Mouse (Mus musculus) adrenal gland, adult 2 months (tissue): ENCODE measurements around the gene Kdm2b. TPM values are rescaled to one million over a fixed set of nuclear protein-coding genes. Genes with fewer than 3 reads are reported as not detected.

ENCODE experiments used
- DNase-seq: peaks from one replicate; pipeline ENCODE4 v3.0.0; 2021
- polyA plus RNA-seq: library from polyadenylated mRNA; depleted of rRNA; stranded (reverse); fragments of >200 nt; gene quantifications from 2 replicates; pipeline ENCODE4 v1.2.3, GENCODE M21; 2012
- total RNA-seq, 2 experiments: library from RNA; stranded (reverse); gene quantifications; 2 replicates each; pipeline ENCODE4 v1.2.3; 2021

Gene Kdm2b
- total and polyA plus RNA-seq, 3 experiments: 12.5 to 15.0 (median 13.5) TPM

DNA sequence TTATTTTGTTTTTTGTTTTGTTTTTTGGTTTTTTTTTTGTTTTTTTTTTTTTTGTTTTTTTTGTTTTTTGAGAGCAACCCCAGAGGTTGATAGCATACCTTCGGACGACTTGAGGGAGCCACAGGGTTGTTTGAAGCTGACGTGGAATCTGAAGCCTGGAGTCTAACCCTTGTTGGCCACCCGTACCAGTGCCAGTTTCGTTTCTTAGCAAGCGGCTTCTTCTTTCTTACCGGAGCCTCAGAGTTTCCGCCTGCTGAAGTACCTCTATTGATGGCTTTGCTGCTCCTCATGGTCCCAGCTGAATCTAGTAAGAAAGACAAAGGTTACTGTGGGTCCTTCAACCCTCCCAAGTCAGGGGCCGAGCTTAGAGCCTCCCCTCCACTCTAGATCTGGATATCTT lies 22.1 kb upstream of the Kdm2b start:
- DNase-seq: no peak

DNA sequence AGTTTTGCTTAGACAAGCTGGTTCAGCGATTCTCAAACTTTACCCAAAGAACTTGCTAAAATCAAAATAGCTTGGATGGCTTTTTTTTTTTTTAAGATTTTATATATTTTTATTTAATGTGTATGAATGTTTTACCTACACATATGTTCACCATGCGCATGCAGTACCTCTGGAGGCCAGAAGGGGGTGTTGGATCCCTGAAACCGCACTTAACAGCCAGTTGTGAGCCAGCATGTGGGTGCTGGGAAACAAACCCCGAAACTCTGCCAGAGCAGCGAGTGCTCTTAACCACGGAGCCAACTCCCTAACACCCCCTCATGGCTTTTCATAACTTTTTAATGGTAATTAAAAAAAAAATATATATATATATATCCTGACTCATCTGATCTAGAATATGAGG lies 21.2 kb upstream of the Kdm2b start:
- no peak for DNase-seq

DNA sequence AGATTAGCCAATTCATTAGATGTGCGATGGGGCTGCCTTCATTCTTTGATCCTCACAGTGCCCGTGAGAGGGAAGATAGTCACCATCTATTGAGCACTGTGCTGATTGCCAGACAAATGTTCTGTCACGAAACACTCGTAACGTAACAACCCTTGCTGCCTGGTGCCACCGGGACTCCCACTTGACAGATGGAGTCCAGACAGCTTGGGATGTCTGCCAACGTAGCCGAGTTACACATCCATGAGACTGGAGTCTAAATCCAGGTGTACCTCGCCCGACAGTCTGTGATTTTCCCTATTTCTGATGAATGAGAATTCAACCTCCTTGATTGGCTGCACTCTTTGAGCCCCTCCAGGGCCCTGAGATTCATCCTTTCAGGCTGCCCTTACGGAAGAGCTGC lies 20.2 kb upstream of the Kdm2b start:
- no peak for DNase-seq

DNA sequence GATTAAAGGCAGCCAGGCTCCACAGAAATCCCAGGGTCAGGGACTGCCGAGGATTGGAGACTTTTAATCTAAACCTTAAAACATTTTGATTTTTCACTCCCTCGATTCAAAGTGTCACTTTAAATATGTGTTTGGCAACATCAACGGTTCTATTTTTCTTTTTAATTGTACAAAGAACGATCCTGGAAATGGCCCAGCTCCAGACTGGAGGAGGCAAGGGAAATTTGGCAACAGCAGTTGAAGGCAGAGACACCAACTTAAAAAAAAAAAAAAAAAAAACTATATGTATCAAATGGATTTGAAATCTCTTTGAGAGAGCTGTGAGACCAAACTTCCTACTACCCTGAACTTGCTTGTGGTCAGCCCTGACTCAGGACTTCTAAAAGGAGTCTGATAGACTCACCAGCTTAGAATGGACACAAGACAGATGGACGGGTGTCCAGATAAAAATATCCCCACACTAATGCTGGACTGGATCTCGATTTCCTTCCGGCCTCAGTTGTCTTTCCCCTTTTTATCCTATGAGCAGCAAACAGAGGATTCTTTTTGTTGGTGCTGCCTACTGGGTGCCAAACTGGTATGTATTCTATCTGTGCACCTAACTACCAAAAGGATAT lies 19.4 kb upstream of the Kdm2b start:
- no peak for DNase-seq

DNA sequence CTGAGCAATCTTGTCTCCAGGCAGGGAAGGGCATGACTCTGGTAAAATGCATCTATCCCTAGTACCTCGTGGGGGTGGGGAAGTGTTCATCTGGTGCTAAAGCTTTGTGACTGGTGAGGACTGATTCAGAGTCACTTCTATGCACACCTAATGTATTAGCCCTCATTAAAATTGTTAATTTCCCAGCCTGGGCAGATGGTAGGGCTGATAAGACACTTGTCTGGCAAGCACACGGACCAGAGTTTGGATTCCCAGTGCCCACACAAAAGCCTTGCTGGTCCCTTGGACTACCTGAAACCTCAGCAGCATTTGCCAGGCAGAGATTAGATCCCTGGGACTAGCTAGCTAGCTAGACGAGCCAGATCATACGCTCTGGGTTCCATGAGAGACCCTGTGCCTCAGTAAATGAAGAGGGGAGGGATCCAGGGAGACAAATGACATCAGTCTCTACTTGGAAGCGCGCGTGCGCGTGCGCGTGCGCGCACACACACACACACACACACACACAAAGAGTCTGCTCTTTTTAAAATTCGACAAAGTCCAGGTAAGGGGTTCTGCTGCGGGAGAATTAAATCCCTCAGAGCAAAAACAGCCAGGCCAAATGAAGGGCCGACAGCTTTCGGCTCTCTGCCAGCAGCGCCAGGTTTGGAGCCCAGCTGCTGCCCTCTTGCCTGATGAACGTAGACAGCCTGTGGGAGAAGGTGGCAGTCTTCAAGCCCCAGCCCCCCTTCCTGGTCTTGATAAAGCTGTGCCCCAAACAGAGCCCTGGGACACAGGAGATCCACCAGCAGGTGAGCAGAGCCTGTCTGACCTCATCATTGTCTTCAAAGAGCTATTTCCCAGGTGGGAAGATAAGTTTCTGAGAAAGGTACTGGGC lies 16.3 kb upstream of the Kdm2b start:
- no peak for DNase-seq

DNA sequence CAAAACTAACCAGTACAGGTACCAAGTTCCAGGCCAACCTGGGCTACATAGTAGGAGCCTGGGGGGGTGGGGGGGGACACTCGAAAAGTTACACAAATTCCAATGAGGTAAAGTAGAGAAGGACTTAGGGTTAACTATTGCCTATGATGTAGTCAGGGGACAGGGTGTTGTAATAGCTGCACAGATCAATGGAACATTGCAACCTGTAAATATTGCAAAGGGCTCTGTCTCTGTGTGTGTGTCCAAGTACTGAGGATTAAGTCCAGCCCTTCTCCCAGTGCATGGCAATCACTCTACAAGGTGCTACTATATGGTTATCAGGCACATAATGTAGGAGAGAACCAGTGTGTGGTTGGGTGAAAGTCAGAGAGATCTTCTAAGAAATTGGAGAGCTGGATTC lies 11.3 kb upstream of the Kdm2b start:
- DNase-seq: no peak

DNA sequence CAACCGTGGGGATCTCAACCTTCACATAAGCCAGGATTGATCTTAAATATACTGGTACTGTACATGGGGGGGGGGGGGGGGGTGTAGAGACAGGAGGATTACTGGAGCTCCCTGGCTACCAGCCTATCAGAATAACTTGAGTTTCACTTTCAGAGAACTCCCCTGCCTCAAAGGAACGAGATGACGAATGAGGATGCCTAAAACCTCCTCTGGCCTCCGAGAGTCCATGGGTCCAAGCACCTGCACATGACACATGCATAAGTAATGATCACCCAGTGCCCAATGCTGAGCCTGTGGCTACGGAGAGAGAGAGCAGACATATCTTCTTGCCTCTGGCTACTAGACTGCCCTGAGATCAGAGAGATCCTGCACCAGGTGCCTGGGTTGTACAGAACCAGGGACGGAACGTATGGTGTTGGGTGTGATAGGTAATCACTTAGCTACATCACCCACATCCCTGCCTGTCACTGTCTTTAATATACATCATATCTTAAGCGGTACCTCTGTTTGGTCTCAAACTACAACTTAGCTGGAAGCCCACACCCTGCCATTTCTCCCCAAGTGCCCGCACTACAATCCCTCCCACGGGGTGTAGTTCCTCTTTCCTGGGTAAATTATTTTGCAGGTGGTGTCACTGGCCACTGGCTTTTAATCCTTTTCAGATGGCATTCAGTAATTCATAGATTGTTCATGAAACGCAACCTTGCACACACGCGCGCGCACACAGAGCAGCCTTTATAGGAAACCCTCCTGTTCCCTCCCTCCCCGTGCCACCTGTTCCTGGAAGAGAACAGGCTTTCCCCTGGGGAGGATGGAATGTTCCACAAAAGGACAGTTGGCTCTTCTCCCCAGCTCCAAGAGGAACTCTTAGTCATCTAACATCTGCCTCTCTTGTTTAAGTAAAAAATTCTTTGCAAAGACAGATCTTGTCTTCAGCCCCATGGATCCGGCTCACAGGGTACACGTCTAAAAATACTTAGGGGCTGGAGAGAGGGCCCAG lies 7.9 kb upstream of the Kdm2b start:
- no peak for DNase-seq

DNA sequence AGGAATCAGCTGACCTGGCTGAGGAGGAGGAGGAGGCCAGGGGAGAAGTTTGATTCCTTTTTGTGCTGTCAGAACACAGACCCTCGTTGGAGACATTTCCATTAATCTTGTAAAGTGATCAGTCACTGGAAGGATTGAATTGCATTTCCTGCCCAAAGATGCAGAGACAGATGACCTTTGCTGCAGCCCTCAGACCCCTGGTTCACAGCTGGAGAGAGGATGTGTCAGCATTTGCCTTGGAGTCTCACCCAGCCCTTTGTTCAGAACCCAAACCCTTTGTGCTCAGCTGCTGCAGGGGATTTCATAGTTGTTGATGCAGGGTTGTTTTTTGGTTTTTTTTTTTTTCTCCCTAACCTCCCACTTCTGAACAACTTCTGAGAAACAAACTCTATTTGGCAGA lies 5.3 kb upstream of the Kdm2b start:
- DNase-seq: no peak

DNA sequence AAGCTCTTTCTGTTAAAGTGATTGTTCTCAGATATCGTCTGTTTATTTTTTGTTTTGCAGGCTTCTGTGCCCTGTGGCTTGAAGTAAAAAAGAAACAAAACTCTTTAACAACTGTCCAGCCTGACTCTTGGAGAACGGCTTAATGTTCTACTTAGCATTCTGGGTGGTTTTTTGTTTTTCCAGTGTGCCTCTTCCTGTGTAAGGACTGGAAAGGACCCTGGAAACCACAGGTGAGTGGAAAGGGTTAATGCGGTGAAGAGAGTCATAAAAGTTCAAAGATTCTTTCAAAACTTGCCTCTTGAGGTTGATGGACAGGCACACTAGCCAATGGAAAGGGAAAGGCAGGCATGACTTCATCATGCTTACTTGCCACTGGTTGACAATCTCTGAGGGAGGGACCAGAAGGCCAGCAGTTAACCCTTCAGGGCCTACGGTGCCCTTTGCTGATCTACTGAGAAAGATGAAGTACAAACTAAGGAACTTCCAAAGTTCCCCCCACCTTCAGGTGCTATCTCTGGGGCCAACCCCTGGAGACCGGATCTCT lies 4.8 kb upstream of the Kdm2b start:
- peak; percentile 91 for DNase-seq

DNA sequence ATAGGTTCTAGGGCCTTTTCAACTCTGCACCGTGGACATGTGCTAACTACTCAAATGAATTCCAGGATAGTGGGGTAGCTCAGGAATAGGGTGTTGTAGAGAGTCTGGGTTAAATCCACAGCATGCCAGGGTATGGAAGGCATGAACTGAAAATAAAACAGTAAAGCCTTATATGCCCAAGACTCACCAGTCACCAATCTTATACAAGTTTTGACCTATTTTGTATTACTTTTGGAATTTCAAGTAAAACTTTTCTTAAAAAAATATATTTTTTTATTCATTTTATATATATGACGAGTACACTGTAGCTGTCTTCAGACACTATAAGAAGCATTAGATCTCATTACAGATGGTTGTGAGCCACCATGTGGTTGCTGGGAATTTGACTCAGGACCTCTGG lies 4.2 kb upstream of the Kdm2b start:
- no peak for DNase-seq

DNA sequence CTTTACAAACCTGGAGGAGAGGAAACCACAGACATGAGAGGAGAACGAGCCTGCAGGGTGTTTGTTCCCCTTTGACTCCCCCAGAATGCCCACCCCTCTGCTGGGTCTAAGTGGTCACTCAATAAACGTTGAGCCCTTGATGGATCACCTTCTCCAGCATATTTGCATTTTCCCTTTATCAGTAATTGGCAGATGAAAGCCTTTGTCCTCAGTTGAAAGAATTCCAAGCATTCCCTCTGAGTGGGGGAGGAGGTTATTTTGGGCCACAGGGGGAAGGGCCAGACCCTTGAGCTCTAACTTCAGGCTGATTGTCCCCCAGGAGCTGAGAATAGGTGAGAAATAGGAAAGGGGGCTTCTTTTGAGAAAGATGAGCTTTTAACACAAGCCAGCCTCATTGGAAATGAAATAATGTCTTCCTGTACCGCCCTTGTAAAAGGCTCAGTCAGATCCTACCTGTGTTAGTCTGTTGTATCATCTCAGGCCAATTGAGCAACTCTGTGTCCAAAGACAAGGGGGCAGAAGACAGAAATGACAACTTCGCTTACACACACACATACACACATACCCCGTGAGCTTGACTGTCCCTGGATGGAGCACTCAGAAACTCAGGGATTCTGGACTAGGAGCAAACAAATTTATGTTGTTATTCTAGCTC lies 1.9 kb upstream of the Kdm2b start:
- DNase-seq: no peak

DNA sequence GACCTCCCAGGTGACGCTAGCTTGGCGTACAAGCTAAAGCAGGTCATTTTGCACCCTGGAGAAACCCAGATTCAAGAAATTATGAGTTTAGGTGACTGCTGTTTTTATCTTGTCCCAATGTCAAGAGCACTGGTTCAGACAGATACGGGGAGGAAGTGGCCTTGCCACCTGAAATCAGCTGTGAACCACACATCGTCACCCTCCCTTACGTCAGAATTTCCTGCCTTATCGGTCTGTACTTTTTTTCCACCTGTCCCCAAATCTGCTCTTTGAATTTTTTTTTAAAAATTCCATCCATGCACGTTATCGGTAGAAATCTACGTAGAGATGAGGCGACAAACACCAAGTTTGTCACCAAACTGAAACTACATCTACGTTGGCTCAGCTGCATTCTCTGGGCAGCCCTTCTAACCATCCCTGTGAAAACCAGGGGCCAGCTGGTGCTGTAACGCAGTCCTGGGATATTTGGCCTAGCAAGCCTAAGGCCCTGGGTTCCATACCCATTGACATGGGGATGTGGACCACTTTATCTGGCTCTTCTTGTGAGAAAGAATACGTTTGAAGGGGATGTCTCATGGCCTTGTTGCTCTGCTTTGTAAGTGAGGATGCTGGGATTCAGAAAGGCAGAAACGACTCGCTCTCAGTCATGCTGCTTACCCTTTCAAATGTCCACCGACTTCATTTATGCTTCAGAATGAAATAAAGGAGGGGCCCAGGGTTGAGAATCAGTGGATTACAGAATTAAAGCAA lies 963 bp upstream of the Kdm2b start:
- peak; percentile 7 for DNase-seq

DNA sequence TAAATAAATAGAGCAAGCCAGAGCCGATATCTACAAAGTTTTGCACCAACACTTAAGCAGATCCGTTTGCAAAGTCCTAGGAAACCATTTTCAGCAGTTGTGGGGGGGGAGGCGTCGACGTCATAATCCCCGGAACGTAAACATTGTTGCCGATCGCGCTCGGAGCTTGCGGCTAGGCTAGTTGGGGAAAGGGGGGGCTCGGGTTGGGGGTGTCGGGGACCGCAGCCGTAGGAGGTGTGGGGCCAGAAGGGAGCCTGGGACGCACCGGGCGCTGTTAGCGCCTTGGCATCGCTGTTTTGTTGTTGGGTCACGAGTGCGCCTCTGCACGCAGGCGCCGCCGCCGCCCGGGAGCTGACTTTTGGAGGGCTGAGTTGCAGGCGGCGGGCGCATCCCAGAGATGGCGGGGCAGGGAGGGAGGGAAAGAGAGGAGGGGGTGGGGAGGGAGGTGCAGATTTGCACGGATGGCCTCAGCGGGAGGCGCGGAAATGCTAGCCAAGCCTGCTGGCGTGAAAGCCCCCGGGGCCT lies 560 bp downstream of the Kdm2b start:
- DNase-seq: peak; percentile 80

DNA sequence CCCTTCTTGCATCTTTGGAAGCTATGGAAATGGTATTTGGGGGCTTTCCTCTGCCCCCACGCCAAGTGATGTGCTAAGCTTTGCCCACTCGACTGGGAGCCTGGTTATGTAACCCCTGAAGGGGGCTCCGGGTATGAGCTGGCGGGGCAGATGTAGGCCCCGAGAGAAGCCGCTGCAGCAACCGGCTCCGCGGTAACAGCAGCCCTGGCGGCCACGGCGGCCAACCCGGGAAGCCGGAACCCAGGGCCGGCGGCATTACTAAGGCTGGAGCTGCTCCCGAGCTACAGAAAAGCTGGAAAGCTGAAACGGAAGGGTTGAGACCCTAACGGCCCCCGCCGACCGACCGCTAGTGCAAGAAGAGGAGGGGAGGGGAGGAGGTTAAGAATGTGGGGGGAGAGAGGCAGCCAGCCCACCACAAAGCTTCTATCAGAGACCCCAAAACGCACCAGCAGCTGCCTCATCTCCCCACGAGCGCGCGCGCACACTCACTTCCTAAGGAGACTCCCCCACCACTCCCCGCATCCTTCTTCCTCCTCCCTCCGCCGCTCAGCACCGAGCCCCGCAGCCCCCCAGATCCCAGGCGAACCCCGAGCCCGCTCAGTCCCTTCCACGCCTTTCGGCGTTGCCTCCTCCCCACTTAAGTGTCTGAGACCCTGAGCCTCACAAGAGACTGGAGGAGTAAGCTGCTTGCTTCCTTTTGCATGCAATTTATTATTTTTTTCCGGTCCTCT lies 1.4 kb downstream of the Kdm2b start:
- peak; percentile 69 for DNase-seq

DNA sequence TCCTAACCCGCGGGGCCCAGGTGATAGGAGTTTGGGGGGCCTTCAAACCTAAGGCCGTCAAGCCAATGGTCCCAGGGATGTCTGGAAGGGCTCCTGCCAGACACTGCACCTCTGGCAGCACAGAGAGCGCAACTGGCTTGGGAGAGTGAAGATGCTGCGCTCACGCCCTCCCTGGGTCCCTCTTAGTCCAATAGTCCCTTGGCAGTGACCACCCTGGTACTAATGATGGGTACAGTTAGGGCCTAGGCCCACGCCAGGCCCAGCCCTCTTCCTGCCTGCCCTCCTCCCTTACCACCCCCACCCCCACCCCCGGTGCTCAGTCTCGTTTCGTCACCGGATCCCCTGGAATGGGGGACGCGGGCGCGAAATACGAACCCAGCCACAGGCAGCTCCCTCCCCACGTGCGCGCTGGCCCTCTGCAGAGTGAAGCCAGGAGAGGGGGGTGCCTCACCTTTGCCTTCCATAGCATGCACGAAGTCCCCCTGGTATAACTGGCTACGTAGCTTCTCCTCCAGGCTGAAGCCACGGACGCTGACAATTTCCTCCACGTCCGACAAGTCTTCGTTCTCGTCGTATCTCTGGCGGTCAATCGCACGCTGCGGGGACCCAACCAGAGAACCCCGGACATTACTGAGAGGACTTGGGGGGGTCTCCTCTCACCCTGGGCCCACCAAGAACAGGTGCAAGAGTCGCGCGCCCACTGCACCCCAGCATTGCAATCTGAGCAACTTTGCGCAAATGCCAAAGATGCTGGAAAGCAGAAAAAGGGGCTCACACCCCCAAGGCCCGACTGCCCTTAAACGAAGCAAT lies 2.2 kb downstream of the Kdm2b start:
- DNase-seq: peak; percentile 41

DNA sequence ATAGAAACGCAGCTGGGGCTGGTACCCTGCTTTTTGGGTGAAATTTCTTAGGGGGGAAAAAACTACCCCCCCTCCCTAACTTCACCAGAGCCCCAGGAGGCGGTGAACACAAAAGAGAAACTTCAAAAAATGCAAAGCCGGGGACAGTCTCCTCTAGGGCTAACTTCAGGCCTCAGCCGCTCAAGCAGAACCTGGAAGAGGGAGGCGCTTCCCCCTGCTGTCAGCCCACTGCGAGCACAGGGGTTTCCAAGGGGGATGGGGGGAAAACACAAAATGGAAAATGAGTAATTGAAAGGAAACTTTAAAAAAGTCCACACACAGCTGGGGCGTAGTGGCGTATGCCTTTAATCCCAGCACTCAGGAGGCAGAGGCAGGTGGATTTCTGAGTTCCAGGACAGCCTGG lies 3.5 kb downstream of the Kdm2b start:
- DNase-seq: no peak

DNA sequence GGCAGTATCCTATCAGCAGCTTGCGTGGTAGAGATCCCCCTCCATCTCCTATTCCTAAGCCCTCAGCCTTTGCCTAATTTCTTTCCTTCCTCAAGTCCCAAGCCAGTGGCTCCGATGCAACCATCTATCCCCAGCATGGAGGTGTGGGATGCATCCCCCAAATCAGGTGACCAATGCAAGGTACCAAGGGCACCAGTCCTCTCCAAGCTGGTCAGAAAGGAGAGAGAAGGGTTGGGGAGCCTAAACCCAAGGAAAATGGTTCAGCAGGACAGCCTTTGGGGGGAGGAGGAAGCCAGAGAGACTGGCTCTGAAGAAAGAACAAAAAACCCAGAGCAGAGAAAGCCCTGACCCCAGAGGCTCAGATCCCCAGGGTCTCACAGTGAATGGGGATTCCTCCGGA lies 4.3 kb downstream of the Kdm2b start:
- no peak for DNase-seq

DNA sequence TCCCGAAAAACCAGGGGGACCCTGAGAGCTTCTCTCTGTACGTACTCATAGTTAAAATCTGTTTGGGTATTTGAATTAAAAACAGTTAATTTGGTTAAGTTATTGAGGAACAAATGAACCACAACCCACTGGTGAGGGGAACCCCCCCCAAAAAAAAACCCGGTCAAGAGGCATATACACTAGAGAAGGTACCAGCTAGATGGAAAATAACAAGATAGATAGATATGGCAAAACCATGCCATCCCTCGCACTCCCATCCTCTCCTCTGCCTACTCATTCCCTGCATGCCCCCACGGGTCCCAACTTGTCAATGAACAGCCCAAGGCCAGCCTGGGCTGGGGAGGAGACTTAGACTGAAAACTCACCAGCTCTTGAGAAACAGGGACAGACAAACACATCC lies 5.1 kb downstream of the Kdm2b start:
- DNase-seq: no peak

DNA sequence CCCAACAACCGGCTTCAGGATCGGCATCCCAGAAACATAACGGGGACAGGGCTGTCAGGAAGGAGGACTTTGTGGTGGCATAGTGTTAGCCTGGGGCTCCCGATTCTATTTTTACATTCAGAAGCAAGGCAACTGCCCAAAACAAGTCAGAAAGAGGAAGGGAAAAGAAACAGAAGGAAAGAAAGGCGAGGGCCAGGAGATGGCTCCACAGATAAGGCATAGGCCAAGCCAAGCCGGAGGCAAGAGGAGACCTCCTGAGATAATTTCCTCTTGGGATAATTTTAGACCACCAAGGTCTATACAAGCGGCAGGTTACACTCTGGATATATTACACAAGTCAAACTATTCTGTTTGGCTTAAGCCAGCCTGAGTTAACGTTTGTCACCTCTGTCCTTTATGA lies 10.7 kb downstream of the Kdm2b start:
- DNase-seq: no peak
